Mouse (Mus musculus) embryonic fibroblast, embryonic 13.5 days (primary cell): ENCODE results near the gene Aadac.

Source experiments
- CTCF ChIP-seq: IDR thresholded peaks from 2 replicates; pipeline ENCODE4 v1.5.1; 2011; ENCODE audit warnings: mild to moderate bottlenecking, control low read depth, low read length, moderate library complexity, borderline replicate concordance; ENCODE audit not compliant: insufficient read depth
- POLR2A ChIP-seq: IDR thresholded peaks from 2 replicates; pipeline ENCODE4 v1.6.1; 2011; ENCODE audit warnings: low read depth, mild to moderate bottlenecking, control low read depth, low read length, moderate library complexity

GRCm38 (mm10) chr3:60081648-60082047 lies 56.1 kb downstream of the Aadac start, which contains the start of gene Sucnr1:
- no peak for TF ChIP-seq CTCF
- TF ChIP-seq POLR2A = no peak
